Mouse (Mus musculus): Measurements from ENCODE around the gene Smco3. TPM values are rescaled to one million over a fixed set of nuclear protein-coding genes. Genes with fewer than 3 reads are reported as not detected.
A peak's percentile ranks its signal among the peaks of the same experiment; 100 is the strongest.

Smco3 gene
- polyA plus RNA-seq, 1 experiment from 2014 or later = 2.6 TPM

DNA sequence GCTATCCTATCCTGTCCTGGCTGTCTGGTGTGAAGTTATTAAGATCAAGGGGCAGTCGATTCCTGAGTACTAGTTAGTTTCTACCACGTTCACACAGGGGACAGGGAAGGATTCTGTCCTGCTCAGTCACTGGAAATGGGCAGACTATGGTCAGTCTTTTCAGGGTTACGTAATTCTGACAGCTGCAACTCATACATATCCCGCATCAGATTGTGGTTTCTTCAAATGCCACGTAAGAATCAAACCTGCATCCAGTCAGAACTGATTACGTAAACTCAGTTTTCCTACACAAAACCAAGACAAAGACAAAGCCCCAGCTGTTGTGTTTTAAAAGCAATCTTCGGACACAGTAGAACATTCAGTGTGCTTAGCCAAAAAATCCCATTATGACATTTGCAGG, 19.9 kb downstream of the Smco3 start:
- no peak overlapping the region for H3K27ac ChIP-seq (ENCODE audit: low read length)
- WGBS = 96% methylated on average over 7 of the region's 7 CpGs
- no peak overlapping the region for H3K4me3 ChIP-seq (ENCODE audit: low read length)
- no peaks in the 10 kb centered on the region for H3K9me3 ChIP-seq (ENCODE audit: control insufficient read depth, low read length)
- H3K4me2 ChIP-seq (ENCODE audit: low read depth, low read length) = no peak overlapping the region
- H3K27me3 ChIP-seq (replicated peaks; ENCODE audit: control insufficient read depth, insufficient read depth, low read length) = no peaks in the 10 kb centered on the region
- H3K36me3 ChIP-seq (ENCODE audit: control insufficient read depth, insufficient read depth, low read length) = peaks cover 47% of the 10 kb centered on the region
- no peak for ATAC-seq
- no peak overlapping the region for H3K9ac ChIP-seq (ENCODE audit: low read depth, low read length)
- H3K4me1 ChIP-seq (ENCODE audit: control insufficient read depth, insufficient read depth, low read length) = peaks cover 8% of the 10 kb centered on the region; the same call in 1 of the 2 replicates

DNA sequence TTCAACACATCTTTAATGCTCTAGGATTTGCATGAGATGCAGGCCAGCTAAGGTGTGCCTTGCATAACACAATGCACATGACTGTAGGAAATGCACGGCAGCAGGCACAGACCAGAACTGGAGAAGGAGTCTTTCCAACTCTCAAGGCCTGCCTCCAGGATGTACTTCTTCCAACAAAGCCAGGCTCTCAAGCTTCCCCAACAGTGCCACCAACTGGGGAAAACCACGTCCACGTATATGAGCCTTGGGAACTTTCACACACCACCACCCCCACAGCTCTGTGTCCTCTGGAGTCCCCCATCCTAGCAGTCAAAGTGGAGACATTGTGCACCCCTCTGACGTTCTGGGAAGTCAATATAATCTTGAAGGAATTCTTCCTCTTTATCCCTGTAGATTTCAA, 22.1 kb downstream of the Smco3 start:
- Histone ChIP-seq H3K4me1 (ENCODE audit: control insufficient read depth, insufficient read depth, low read length) (peaks cover 17% of the 10 kb centered on the region), H3K27ac (ENCODE audit: low read length) (0 out of 2 replicates have a peak overlapping the region, but pooled peaks have one; percentile 18), H3K27me3 (replicated peaks; ENCODE audit: control insufficient read depth, insufficient read depth, low read length) (no peaks in the 10 kb centered on the region), H3K9me3 (ENCODE audit: control insufficient read depth, low read length) (no peaks in the 10 kb centered on the region), H3K9ac (ENCODE audit: low read depth, low read length) (no peak overlapping the region), H3K4me2 (ENCODE audit: low read depth, low read length) (no peak overlapping the region), H3K36me3 (ENCODE audit: control insufficient read depth, insufficient read depth, low read length) (peaks cover 40% of the 10 kb centered on the region), H3K4me3 (ENCODE audit: low read length) (no peak overlapping the region)
- WGBS = 37% methylated on average over 4 of the region's 4 CpGs
- ATAC-seq = no peak

DNA sequence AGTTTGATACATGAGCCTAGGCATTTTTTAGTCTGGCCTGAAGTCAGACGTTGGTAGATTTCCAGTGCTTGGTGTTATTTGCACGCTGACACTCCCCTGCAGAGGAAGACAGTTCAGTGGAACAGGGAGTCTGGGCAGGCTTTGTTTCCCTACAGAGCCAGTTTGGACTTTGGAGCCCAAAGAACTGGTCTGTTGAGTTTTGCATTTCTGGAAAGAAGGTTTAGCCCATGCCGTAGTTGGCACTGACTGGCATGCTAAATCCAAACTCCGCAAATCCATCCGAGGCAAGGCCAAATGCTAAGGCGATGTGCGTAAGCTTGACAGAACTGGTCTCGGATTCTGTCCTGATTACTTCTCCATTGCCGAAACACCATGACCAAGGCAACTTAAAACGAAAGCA, 24.1 kb downstream of the Smco3 start:
- H3K36me3 ChIP-seq (ENCODE audit: control insufficient read depth, insufficient read depth, low read length) = peaks cover 25% of the 10 kb centered on the region
- 79% methylated on average over 10 of the region's 10 CpGs for WGBS
- ATAC-seq = no peak
- peak overlapping the region; percentile 27; the same call in 1 of the 2 replicates for H3K4me2 ChIP-seq (ENCODE audit: low read depth, low read length)
- 0 out of 2 replicates have a peak overlapping the region, but pooled peaks have one; percentile 7 for H3K27ac ChIP-seq (ENCODE audit: low read length)
- H3K4me1 ChIP-seq (ENCODE audit: control insufficient read depth, insufficient read depth, low read length) = peaks cover 22% of the 10 kb centered on the region
- H3K27me3 ChIP-seq (replicated peaks; ENCODE audit: control insufficient read depth, insufficient read depth, low read length) = no peaks in the 10 kb centered on the region
- no peak overlapping the region for H3K4me3 ChIP-seq (ENCODE audit: low read length)
- no peaks in the 10 kb centered on the region for H3K9me3 ChIP-seq (ENCODE audit: control insufficient read depth, low read length)
- H3K9ac ChIP-seq (ENCODE audit: low read depth, low read length) = no peak overlapping the region

DNA sequence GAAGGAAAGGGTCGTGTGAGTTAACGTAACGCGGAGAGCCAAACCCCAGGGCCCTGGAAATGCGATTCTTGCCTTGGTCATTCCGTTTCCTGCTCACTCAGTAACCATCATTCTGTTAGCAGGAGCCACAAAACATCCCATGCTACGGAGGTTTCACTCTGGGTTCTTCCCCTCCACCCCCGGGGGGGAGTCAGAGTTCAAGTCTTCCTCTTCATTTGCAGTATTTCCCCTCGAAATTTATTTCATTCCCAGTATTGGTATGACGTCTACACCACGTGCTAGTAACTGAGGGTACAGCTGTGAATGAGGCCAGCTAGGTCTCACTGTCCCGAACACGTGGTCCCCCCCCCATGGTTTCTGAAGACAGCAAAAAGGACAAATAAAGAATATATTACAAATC, 25.6 kb downstream of the Smco3 start:
- peak overlapping the region; percentile 84 for H3K9ac ChIP-seq (ENCODE audit: low read depth, low read length)
- H3K4me1 ChIP-seq (ENCODE audit: control insufficient read depth, insufficient read depth, low read length) = peaks cover 25% of the 10 kb centered on the region
- peak overlapping the region; percentile 87 for H3K4me2 ChIP-seq (ENCODE audit: low read depth, low read length)
- peaks cover 14% of the 10 kb centered on the region for H3K36me3 ChIP-seq (ENCODE audit: control insufficient read depth, insufficient read depth, low read length)
- peak overlapping the region; percentile 9; the same call in 1 of the 2 replicates for H3K27ac ChIP-seq (ENCODE audit: low read length)
- no peaks in the 10 kb centered on the region for H3K9me3 ChIP-seq (ENCODE audit: control insufficient read depth, low read length)
- H3K4me3 ChIP-seq (ENCODE audit: low read length) = peak overlapping the region; percentile 86
- no peaks in the 10 kb centered on the region for H3K27me3 ChIP-seq (replicated peaks; ENCODE audit: control insufficient read depth, insufficient read depth, low read length)
- WGBS = 66% methylated on average over 13 of the region's 13 CpGs
- ATAC-seq = no peak

DNA sequence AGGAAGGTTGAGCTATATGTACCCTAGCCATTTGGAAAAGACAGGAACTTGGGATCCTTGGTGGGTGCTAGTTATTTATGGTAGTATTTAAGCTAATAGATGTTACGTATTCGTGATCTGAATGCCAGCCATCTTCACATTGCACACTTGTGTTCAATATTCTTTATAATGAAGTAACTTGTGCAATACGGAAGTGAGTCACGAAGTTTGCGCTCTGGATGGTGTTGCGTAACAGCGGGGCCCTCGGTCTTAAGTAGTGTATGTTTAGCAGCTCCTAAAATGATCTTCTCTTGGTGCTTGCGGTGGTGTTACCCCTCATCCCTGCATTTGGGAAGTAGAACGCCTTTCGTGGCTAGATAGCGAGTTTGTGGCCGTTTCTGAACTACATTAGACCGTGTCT, 26.2 kb downstream of the Smco3 start:
- ATAC-seq = 0 out of 2 replicates have a peak, but pooled peaks have one; percentile 9
- no peaks in the 10 kb centered on the region for H3K27me3 ChIP-seq (replicated peaks; ENCODE audit: control insufficient read depth, insufficient read depth, low read length)
- H3K4me1 ChIP-seq (ENCODE audit: control insufficient read depth, insufficient read depth, low read length) = peaks cover 25% of the 10 kb centered on the region
- peak overlapping the region; percentile 86 for H3K4me3 ChIP-seq (ENCODE audit: low read length)
- H3K9me3 ChIP-seq (ENCODE audit: control insufficient read depth, low read length) = no peaks in the 10 kb centered on the region
- peaks cover 12% of the 10 kb centered on the region for H3K36me3 ChIP-seq (ENCODE audit: control insufficient read depth, insufficient read depth, low read length)
- peak overlapping the region; percentile 87 for H3K4me2 ChIP-seq (ENCODE audit: low read depth, low read length)
- peak overlapping the region; percentile 84 for H3K9ac ChIP-seq (ENCODE audit: low read depth, low read length)
- H3K27ac ChIP-seq (ENCODE audit: low read length) = peak overlapping the region; percentile 87
- WGBS = 24% methylated on average over 14 of the region's 14 CpGs

DNA sequence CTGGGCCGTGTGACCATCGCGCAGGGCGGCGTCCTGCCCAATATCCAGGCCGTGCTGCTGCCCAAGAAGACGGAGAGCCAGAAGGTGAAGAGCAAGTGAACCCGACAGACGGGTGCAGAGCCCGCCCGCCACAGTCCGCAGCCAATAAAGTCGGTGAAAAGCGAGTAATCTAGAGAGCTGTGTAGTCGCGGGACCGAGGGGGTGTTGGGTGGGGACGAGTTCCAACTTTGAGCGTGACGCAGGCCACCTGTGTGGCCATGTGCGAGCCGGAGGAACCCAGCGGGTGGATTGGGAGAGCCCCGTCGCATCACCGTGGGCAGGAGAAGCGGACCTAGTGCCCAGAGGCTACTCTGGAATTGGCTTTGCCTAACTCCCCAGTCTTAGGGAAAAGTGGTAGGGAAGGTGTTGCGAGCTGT, 26.6 kb downstream of the Smco3 start:
- peaks cover 25% of the 10 kb centered on the region for H3K4me1 ChIP-seq (ENCODE audit: control insufficient read depth, insufficient read depth, low read length)
- peak overlapping the region; percentile 84 for H3K9ac ChIP-seq (ENCODE audit: low read depth, low read length)
- H3K27ac ChIP-seq (ENCODE audit: low read length) = peak overlapping the region; percentile 87
- peak overlapping the region; percentile 86 for H3K4me3 ChIP-seq (ENCODE audit: low read length)
- ATAC-seq = peak; percentile 15
- WGBS = under 1% methylated on average over 28 of the region's 28 CpGs
- no peaks in the 10 kb centered on the region for H3K27me3 ChIP-seq (replicated peaks; ENCODE audit: control insufficient read depth, insufficient read depth, low read length)
- no peaks in the 10 kb centered on the region for H3K9me3 ChIP-seq (ENCODE audit: control insufficient read depth, low read length)
- peak overlapping the region; percentile 87 for H3K4me2 ChIP-seq (ENCODE audit: low read depth, low read length)
- H3K36me3 ChIP-seq (ENCODE audit: control insufficient read depth, insufficient read depth, low read length) = peaks cover 8% of the 10 kb centered on the region

DNA sequence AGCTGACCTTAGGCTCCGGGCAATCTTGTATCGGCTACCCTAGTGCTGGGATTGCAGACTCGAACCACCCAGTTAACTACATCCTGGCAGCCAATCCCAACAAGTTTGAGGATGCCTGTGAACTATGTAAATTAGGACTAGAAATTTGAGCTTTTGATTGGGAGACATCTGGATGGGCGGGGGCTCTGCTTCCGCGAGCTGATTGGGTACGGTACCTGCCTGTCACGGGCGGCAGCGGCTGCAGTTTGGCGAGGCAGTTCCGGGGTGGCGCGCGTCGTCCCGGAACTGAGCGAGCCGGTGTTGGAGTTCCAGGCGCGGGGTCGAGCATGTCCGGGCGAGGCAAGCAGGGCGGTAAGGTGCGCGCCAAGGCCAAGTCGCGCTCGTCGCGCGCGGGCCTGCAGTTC, 27.2 kb downstream of the Smco3 start, which contains the start of gene H2afj:
Gene H2afj, plus strand, starts transcription at position 231 of the 404 bp plus-strand sequence.
- no peaks in the 10 kb centered on the region for H3K9me3 ChIP-seq (ENCODE audit: control insufficient read depth, low read length)
- peak within 1 kb of the TSS; percentile 96 for H3K27ac ChIP-seq (ENCODE audit: low read length)
- peak within 1 kb of the TSS; percentile 84 for H3K9ac ChIP-seq (ENCODE audit: low read depth, low read length)
- peaks cover 28% of the 10 kb centered on the region for H3K4me1 ChIP-seq (ENCODE audit: control insufficient read depth, insufficient read depth, low read length)
- peaks cover 8% of the 10 kb centered on the region for H3K36me3 ChIP-seq (ENCODE audit: control insufficient read depth, insufficient read depth, low read length)
- peak within 1 kb of the TSS; percentile 86 for H3K4me3 ChIP-seq (ENCODE audit: low read length)
- peak; percentile 82 for ATAC-seq
- WGBS = under 1% methylated on average over 34 of the region's 34 CpGs
- H3K4me2 ChIP-seq (ENCODE audit: low read depth, low read length) = peak within 1 kb of the TSS; percentile 87
- no peaks in the 10 kb centered on the region for H3K27me3 ChIP-seq (replicated peaks; ENCODE audit: control insufficient read depth, insufficient read depth, low read length)

DNA sequence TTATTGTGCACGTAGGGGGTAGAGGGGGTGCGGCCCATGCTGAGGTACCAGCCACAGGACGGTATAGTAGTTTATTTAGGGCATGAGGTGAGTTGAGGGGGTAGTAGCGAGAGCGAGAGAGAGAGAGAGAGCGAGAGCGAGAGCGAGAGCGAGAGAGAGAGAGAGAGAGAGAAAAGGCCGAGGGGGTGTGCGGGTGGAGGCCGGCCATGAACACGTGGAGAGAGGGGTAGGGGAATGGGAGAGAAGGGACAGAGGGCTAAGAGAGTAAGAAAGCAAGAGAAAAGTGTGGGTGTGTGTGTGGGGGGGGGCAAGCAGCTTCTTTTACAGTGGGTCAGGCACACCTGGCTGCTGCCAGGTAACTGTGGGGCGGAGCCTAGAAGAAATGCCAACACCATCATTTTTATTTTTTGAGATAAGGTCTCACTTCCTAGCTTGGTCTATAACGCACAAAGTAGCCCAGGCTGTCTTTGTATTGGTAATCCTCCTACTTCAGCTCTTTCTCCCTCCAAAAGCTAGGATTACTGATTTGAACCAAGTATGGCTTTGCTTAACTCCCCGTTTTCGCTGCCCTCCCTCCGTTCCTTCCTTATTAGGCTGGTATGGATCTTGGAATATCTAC, 27.7 kb downstream of the Smco3 start:
- H3K9me3 ChIP-seq (ENCODE audit: control insufficient read depth, low read length) = no peaks in the 10 kb centered on the region
- 33% methylated on average over 18 of the region's 18 CpGs for WGBS
- no peaks in the 10 kb centered on the region for H3K27me3 ChIP-seq (replicated peaks; ENCODE audit: control insufficient read depth, insufficient read depth, low read length)
- H3K36me3 ChIP-seq (ENCODE audit: control insufficient read depth, insufficient read depth, low read length) = peaks cover 8% of the 10 kb centered on the region
- H3K27ac ChIP-seq (ENCODE audit: low read length) = peak overlapping the region; percentile 96
- H3K4me2 ChIP-seq (ENCODE audit: low read depth, low read length) = peak overlapping the region; percentile 72
- H3K4me3 ChIP-seq (ENCODE audit: low read length) = peak overlapping the region; percentile 40
- peak; percentile 17 for ATAC-seq
- peak overlapping the region; percentile 67 for H3K9ac ChIP-seq (ENCODE audit: low read depth, low read length)
- H3K4me1 ChIP-seq (ENCODE audit: control insufficient read depth, insufficient read depth, low read length) = peaks cover 26% of the 10 kb centered on the region

DNA sequence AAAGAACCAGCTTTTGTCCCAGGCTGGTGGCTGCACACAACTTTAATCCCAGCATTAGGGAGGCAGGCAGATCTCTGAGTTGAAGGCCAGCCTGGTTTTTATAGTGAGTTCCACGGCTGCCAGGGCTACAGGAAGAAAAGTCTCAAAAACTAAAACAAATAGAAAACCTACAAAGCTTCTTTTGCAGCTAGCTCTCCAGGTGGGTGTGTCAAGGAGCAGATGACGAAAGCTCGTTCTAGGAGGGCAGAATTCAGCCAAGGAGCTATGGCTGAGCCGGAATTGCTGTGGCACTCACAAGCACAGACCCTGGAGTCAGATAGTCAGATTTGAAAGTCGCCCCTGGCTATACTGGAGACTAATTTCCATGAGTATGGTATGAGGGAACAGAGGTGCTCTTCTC, 28.4 kb downstream of the Smco3 start:
- Histone ChIP-seq H3K4me1 (ENCODE audit: control insufficient read depth, insufficient read depth, low read length) (peaks cover 26% of the 10 kb centered on the region), H3K4me3 (ENCODE audit: low read length) (peak overlapping the region; percentile 40), H3K9me3 (ENCODE audit: control insufficient read depth, low read length) (no peaks in the 10 kb centered on the region), H3K27me3 (replicated peaks; ENCODE audit: control insufficient read depth, insufficient read depth, low read length) (no peaks in the 10 kb centered on the region), H3K4me2 (ENCODE audit: low read depth, low read length) (peak overlapping the region; percentile 72), H3K36me3 (ENCODE audit: control insufficient read depth, insufficient read depth, low read length) (peaks cover 1% of the 10 kb centered on the region), H3K9ac (ENCODE audit: low read depth, low read length) (peak overlapping the region; percentile 67), H3K27ac (ENCODE audit: low read length) (peak overlapping the region; percentile 96)
- no peak for ATAC-seq
- 54% methylated on average over 5 of the region's 5 CpGs for WGBS
